Mouse (Mus musculus): ENCODE data around the gene Tle4.

DNA sequence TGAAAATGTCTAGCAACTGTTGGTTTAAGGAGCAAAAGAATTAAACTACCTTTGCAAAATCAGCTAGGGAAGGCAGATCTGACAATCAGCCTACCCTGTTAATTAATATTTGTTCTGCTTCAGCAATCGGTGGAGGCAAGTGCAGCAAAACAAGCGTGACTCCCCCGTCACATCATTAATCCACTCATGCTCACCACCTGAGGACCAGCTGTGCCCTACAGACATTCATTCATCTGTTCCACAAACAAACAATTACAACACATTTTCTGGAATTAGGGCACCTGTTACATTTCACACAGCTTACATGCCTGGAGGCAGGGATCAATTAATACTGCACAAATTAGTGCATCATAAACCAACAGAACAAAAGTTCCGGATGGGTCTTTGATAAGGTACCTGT is 89.0 kb downstream of the Tle4 start:
- TF ChIP-seq GATA1 (IDR thresholded peaks at IDR 0.05; ENCODE audit: low read length) (no peak), TAL1 (IDR thresholded peaks at IDR 0.05; ENCODE audit: low read length) (no peak)
